Mouse (Mus musculus) ovary, adult 18-20 months (tissue): ENCODE results near the gene Cmtm2a.
"Not testable (repeated sequence)": the region's sequence is repeated elsewhere in the genome, so short reads cannot be mapped to it uniquely, and the experiment has no call there.

ENCODE experiments used
- DNase-seq: peaks from one replicate; pipeline ENCODE4 v3.0.0; 2022; ENCODE audit warnings: low spot score, mixed read lengths

Gene Cmtm2a

GRCm38 (mm10) chr8:104293081-104293480, at the start of gene Cmtm2a:
Gene Cmtm2a, minus strand, starts transcription at chr8:104293181.
- DNase-seq = not testable (repeated sequence)

- no peak for DNase-seq
These were observed 49.4 kb upstream of the Cmtm2a start for GRCm38 (mm10) chr8:104342426-104342825.

DNA sequence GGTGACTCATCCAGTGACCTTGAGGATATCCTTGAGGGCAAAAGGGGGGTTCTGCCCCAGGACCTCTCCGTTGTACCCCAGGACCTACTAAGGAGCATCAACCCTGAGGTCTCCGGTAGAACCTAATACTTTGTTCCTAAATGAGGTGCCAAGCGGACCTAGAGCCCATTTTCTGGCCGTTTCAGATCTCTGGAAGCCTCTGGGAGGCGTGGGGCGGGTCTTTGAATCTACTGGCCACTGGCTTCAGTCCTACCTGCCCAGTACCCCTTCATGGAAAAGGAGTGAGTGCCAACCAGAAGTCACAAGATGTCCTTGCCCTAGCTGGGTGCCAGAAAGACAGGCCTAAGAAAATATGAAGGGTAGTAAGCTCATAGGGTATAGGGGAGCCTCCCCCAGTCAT, 48.7 kb upstream of the Cmtm2a start:
- DNase-seq = no peak

DNA sequence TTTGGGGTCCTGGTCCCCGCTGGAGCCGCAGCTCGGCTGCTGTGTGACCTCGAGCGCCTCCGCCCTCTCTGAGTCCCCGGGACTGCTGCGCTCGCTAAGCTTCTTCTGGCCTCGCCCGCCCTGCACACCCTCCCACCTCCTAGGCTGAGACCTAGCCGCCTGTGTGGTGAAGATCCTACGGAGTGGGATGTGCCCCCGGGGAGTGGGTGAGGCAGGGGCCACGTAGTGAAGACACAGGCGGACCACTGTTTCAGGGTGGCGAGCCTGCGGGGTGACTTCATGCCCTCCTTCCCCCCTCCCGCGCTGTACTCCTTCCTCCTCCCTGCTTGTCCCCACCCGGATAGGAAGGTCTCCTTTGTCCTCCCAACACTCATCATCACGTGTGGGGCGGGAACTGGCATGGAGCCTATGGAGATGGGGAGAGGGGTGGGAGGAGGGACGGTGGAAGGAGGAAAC, 48.2 kb upstream of the Cmtm2a start:
- peak; percentile 74 for DNase-seq

GRCm38 (mm10) chr8:104340233-104341105, 47.5 kb upstream of the Cmtm2a start:
- peak; percentile 85 for DNase-seq

- DNase-seq = no peak
These were observed 46.9 kb upstream of the Cmtm2a start for GRCm38 (mm10) chr8:104339983-104340232.

- no peak for DNase-seq
These were observed 46.4 kb upstream of the Cmtm2a start, which contains the start of gene Cmtm3 for GRCm38 (mm10) chr8:104339229-104339982. Gene Cmtm3, plus strand, starts transcription at chr8:104339410.

DNA sequence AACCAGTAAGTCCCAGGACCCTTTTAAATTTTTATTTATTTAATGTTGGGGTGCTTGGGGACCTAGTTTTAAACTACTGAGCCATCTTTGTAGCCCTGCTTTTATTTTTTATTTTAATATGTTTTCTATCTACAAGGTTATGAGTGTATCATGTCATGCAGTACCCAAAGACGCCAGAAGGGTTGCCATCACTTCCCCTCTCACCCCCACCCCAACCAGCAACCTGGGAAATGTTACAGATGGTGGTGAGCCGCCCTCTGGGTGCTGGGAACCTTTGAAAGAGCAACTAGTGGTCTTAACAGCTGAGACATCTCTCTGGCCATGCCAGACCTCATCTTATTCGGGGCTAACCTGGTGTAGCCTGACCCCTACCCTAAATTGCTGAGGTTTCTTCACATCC, 44.9 kb upstream of the Cmtm2a start:
- DNase-seq = no peak

GRCm38 (mm10) chr8:104336806-104337205, 43.8 kb upstream of the Cmtm2a start:
- DNase-seq = no peak

DNA sequence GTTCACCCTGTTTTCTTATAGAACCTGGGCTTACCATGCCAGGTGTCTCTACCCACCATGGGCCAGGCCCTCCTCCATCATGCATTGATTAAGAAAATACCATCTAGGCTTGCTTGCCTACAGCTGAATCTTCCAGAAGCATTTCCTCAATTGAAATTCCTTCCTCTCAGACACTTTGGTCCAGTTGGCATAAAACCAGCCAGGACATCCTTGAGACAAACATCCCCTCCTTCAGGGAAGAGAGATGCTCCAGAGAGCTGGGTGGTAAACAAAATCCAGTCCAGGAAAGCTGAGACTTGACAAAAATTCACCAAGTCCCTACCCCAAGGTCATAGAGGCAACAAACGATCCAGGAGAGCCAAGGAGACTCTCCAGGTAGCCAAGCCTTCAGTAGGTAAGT, 41.2 kb upstream of the Cmtm2a start:
- no peak for DNase-seq

DNA sequence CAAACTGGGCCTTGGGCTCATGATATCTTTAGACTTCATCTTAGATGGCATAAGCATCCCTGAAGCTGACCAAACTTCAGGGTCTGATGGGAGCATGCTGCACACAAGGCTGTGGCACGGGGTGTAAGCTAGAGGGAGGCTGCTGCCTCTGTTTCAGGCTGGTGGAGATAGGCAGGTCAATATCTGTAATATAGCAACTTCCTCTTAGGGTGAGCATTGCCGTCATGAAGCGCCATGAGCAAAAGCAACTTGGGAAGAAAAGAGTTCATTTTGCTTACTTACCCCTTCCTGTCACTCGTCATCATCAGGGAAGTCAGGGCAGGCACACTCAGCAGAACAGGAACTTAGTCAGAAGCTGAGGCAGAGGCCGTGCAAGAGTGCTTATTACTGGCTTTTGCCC, 40.8 kb upstream of the Cmtm2a start:
- no peak for DNase-seq

GRCm38 (mm10) chr8:104332665-104333631, 40.0 kb upstream of the Cmtm2a start:
- no peak for DNase-seq

- DNase-seq = not testable (repeated sequence)
These were observed 28.9 kb upstream of the Cmtm2a start, which contains the start of gene Cmtm2b for GRCm38 (mm10) chr8:104321930-104322329. Gene Cmtm2b, plus strand, starts transcription at chr8:104322230.

GRCm38 (mm10) chr8:104321267-104321666, 28.3 kb upstream of the Cmtm2a start, which contains the start of gene Gm11020:
Gene Gm11020, plus strand, starts transcription at chr8:104321567.
- not testable (repeated sequence) for DNase-seq

- no peak for DNase-seq
These were observed 20.3 kb upstream of the Cmtm2a start for GRCm38 (mm10) chr8:104313311-104313710.

DNA sequence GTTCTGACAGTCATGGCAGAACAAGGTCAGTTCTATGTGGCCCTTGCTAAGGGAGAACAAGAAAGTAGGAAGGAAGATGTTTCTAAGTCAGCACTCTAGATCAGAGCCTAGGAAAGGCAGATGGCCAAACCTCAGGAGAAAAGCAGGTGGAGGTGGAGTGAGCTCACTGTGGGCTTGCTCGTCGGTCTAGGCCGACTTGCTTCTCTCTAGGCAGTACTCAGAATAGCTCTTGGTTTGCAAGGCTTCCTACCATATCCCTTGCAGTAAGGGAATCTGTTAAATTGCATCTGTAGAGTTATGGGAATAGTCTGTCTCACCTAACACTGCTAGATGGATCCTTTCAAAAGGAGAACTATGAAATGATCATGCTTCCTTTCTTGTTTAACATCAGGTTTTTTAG, 19.0 kb upstream of the Cmtm2a start:
- DNase-seq = not testable (repeated sequence)

GRCm38 (mm10) chr8:104309441-104310155, 16.6 kb upstream of the Cmtm2a start, which contains the start of the genes Gm45711 and Cmtm1:
Gene Gm45711, minus strand, starts transcription at chr8:104310081.
Gene Cmtm1, minus strand, starts transcription at chr8:104310145.
- DNase-seq = peak; percentile 60

GRCm38 (mm10) chr8:104308341-104308740, 15.4 kb upstream of the Cmtm2a start:
- DNase-seq = not testable (repeated sequence)

- DNase-seq = no peak
These were observed 12.0 kb upstream of the Cmtm2a start for GRCm38 (mm10) chr8:104304962-104305361.

DNA sequence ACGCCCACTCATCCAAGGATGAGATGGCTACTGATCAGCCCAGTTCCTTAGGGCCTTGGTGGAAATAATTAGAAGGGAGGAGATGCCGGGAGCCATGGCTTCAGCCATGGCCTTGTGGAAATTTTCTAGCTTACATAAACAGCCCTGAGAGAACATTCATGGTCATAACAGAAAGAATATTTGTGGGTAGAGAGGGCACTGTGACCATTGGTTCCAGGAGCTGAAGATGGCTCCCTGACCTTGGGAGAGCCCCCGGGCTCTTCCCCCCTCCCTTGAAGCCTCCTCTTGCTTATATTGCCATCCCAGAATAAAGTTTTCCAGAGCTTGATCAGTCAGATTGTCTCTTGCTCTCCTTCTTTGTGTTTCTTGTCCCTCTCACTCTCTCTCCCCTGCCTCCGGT, 9.6 kb upstream of the Cmtm2a start:
- peak; percentile 74 for DNase-seq

DNA sequence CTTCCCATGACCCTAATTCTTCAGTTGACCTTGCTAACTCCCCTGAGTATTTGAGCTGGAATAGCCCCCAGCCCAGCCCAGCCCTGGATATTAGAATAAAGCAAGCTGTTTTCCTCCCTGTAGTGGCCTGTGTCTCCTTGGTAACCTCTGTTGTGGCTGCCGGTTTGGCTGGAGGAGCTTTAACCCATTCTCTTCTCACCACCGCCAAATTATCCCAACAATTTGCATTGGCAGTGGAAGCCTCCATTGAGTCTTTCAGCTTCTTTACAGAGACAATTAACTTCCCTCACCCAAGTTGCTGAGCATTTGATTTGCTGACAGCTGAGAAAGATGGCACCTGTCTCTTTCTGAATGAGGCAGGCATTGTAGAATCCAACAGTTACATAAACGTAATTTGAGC, 8.6 kb upstream of the Cmtm2a start:
- DNase-seq = not testable (repeated sequence)
